Mouse (Mus musculus) mouse embryonic stem cell (cell line): ENCODE measurements at regions not wholly inside any gene's neighbourhood (a gene's known extent, or its start where the extent isn't known, plus 50 kb on each side); places are given as distances from the start of the nearest gene placed in this dataset.

Experiments used
- in situ Hi-C, 2 experiments: fragments of 300-500 bp; cut with MboI; formaldehyde crosslinking; loops; 1 replicate in 1 of 2; 3 replicates in 1 of 2; pipeline ENCODE4 v1.14.3; 2019 to 2020; ENCODE audit warnings: low sequenced_read_pairs in 2 of 2, low pct_unique_long_range_greater_than_20kb in 1 of 2, mixed read lengths in 1 of 2; ENCODE audit not compliant: unreplicated experiment in 1 of 2

GRCm38 (mm10) chr1:61233001-61233400 lies 255.3 kb downstream of the Icos start:
- in situ Hi-C loops = no loop called here

- in situ Hi-C loops = no loop called here
Measured at GRCm38 (mm10) chr1:61233476-61234297, 256.0 kb downstream of the Icos start.

DNA sequence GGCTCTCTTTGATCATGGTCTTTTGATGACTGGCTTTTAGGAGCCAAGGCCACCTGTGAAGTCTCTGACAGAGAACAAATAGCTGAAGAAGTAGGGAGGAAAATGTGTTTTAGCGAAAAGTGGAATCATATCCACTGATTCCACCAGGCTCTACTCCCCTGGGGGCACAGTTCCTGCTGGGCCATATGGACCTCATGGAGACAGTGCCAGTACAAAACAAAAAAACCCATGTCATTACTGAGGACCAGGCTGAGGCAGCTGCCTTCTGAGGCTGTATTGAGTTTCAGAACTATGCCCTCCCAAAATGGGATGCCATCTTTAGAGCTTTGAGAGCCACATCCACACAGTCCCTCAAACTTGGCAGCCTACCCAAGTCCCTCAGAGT lies 256.6 kb downstream of the Icos start:
- in situ Hi-C loops = no loop called here

GRCm38 (mm10) chr1:61236511-61236910 lies 258.8 kb downstream of the Icos start:
- in situ Hi-C loops = no loop called here

DNA sequence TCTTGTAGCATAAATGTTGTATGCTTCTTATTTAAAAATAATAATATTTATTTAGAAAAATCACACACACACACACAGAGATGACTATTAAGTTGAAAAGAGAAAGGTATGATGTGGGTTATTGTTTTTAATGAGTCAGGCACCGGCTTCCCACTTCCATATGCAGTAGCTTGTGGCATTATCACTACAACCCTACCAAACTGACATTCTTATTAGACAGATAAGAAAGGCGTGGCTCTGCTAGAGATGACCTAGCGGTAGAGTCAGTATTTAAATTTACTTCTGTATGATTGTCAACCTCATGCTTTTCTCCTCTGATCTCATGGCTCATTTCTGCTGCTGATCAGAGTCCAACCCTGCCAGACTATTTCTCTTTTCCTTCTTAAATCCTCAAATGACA lies 260.9 kb downstream of the Icos start:
- in situ Hi-C loops = no loop called here

DNA sequence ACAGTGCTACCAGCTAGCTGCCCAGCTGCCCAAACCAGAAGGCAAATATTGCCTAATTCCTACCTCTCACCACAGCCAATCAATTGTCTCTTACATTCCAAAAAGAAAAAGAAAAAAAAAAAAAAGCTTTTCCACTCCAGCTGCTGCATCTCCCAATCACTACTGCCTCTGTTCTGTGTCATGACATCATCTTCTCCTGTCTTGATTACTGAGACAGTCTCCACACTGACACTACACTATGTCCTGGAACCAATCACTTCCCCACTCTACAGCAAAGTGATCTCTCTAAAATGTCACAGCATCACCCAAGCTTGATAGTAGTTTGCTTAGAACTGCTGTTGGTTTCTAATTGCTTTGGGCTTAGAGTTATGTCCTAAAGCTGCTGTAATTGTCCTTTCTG lies 279.8 kb downstream of the Icos start:
- in situ Hi-C loops = no loop called here

DNA sequence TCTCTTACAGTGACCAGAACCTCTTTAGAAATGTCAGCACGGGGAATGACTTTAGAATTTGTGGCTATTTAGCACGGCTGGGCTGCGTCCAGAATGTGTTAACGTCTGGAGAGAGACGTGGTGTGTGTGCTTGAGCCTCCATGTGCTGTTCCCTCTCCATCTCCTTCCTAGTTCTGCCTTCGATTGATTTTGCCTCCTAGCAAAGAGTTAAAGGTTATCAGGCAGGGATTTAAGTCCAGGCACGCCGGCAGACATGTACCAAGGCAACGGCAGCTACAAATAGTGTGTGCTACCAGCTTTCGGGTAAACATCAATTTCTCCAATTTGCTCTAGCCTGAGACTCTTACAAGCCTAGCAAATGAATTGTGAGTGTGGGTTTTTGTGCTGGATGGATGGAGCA lies 285.7 kb downstream of the Icos start:
- in situ Hi-C loops = no loop called here

GRCm38 (mm10) chr1:61265706-61266127 lies 288.0 kb downstream of the Icos start:
- in situ Hi-C loops = no loop called here

- in situ Hi-C loops = no loop called here
Measured at GRCm38 (mm10) chr1:61273843-61274242, 296.1 kb downstream of the Icos start.

GRCm38 (mm10) chr1:61274244-61274643 lies 296.5 kb downstream of the Icos start:
- in situ Hi-C loops = no loop called here

DNA sequence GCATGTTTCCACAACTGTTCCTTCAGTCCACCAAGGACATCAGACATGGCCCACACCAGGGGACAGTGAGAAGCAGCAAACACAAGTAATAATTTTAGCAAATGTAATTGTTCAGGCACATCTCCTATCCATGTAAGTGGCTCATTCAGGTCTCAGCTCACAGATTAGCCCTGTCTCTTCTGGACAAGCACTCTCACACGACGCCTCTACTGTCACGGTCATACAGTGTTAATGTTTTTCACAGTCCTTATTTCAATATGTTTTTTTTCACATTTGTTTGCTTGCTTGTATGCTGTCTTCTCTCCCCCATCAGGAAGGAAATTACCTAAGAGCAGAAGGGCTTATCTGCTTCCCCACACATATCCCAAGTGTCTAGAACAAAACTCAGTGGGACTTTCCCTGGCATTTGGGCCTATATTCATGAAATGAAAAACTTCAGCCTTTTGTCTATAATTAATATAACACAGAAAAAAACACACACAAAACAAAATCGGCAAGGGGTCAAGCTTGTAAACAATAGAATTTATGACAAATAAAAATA lies 299.5 kb downstream of the Icos start:
- in situ Hi-C loops = no loop called here

DNA sequence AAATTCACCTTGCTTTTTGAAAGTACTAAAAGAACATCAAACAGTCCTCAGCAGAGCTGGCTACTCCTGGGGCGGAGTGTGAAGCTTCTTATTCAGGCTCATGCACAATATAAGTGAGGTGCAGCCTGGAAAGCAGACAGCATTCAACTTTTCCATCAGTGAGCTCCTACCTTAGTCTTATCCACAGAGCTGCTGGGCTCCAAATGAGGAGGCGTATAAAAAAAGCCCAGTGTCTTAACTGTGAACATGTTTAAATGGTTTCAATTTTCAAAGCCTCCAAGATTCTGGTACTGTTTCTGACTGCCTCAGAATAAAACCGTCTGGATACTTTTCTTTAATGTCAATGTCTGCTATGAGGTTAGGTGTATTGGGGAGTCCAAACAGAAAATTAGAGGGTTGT lies 310.5 kb downstream of the Icos start:
- in situ Hi-C loops = no loop called here

- in situ Hi-C loops = no loop called here
Measured at GRCm38 (mm10) chr1:61288946-61289345, 311.2 kb downstream of the Icos start.

GRCm38 (mm10) chr1:61289552-61289951 lies 311.8 kb downstream of the Icos start:
- in situ Hi-C loops = no loop called here

- in situ Hi-C loops = no loop called here
Measured at GRCm38 (mm10) chr1:61293106-61293505, 315.4 kb downstream of the Icos start.

DNA sequence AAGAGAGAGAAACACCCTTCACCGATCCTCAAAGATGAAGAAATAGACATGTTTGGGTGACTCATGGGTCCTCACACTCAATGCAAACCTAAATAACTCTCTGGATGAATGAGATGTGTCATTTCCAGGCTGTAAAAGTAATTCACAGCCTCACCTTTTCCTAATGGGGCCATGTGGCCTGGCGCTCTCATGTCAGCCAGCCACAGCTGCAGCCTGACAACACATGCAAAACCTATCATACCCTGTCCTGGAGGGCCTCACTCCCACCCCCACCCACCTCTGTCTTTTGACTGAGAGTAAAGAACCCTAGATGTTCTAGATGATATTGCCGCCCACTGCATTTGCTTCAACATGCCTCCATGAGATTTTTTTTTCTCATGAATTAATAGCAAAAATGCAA lies 317.5 kb downstream of the Icos start:
- in situ Hi-C loops = no loop called here

GRCm38 (mm10) chr1:61296831-61297230 lies 319.1 kb downstream of the Icos start:
- in situ Hi-C loops = no loop called here

DNA sequence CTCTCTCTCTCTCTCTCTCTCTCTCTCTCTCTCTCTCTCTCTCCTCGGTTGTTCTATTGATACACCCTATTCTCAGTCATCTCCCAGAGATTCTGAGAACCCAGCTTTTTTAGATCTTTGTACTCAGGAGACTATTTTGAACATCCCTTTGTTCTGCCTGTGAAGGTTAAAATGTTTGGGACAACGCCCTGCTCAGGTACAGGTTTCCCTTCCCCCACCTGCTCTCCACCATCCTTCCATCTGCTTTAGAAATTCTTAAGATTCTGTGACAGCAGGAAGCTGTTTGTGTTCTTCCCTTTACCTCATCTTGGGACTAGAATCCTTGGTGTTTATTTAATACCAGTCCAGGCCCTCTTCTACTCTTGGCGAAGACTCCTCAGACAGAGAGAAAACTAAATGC lies 319.6 kb downstream of the Icos start:
- in situ Hi-C loops = no loop called here

DNA sequence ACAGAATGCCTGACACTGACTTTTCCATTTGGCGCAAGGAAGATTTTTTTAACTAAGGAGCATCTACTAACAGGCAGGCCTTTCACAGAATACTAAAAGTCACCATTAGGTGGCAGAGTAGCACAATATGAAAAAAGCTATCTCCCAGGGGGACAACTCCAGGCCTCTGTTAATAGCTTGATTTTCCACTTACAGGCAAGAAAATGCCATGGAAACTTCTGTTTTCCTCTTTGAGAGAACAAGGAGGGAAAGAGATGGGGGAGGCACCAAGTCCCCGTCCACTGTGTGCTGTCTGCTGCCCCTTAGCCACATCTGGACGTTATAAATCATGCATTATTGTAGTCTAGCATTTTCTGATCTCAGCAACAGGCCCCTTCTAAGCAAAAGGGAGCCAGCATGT lies 320.3 kb downstream of the Icos start:
- in situ Hi-C loops = no loop called here

DNA sequence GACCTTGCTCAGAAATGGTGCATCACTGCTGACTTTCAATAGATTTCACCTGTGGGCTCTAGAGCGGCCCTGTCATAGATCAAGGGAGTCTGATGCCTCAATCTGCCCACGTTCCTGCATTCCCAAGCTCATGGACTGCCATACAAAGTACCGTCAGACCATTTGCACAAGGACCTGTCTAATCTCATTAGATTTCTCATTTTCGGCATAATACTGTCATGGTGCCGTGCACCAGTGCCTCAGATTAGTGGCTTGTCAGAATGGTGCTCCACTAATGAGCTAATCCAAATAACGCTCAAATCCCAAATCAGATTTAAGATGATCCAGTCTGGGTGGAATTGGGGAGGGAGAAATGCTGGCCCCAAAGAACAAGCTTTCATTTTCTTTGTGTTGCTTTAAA lies 321.1 kb downstream of the Icos start:
- in situ Hi-C loops = no loop called here
